Mouse (Mus musculus): ENCODE measurements around the gene Rab3il1. TPM values are rescaled to one million over a fixed set of nuclear protein-coding genes. Genes with fewer than 3 reads are reported as not detected.

Rab3il1 gene
- polyA plus RNA-seq, 1 experiment from 2014 or later = 26.3 TPM

- no peaks in the 10 kb centered on the region for H3K27me3 ChIP-seq (replicated peaks)
- no peak overlapping the region for H3K4me3 ChIP-seq
- no peaks in the 10 kb centered on the region for H3K9me3 ChIP-seq
- H3K36me3 ChIP-seq = no peaks in the 10 kb centered on the region
- H3K27ac ChIP-seq = no peak overlapping the region
- no peak overlapping the region for H3K4me2 ChIP-seq (replicated peaks)
- H3K9ac ChIP-seq = no peak overlapping the region
- no peaks in the 10 kb centered on the region for H3K4me1 ChIP-seq
- WGBS = 90% methylated on average over 4 of the region's 4 CpGs
- ATAC-seq (ENCODE audit: low FRiP score, low read depth) = no peak
These were observed 51.2 kb downstream of the Rab3il1 start for GRCm38 (mm10) chr19:10052698-10053097.

GRCm38 (mm10) chr19:10053692-10054260 is 52.3 kb downstream of the Rab3il1 start:
- no peak for ATAC-seq (ENCODE audit: low FRiP score, low read depth)
- Histone ChIP-seq H3K27ac (no peak overlapping the region), H3K4me1 (no peaks in the 10 kb centered on the region), H3K9ac (no peak overlapping the region), H3K9me3 (no peaks in the 10 kb centered on the region), H3K4me2 (replicated peaks) (no peak overlapping the region), H3K27me3 (replicated peaks) (no peaks in the 10 kb centered on the region), H3K36me3 (no peaks in the 10 kb centered on the region), H3K4me3 (no peak overlapping the region)
- WGBS = 93% methylated on average over 10 of the region's 10 CpGs

GRCm38 (mm10) chr19:10054361-10055075 is 53.0 kb downstream of the Rab3il1 start:
- 95% methylated on average over 6 of the region's 6 CpGs for WGBS
- H3K9ac ChIP-seq = no peak overlapping the region
- no peaks in the 10 kb centered on the region for H3K36me3 ChIP-seq
- no peak overlapping the region for H3K27ac ChIP-seq
- no peaks in the 10 kb centered on the region for H3K9me3 ChIP-seq
- H3K4me3 ChIP-seq = no peak overlapping the region
- no peaks in the 10 kb centered on the region for H3K4me1 ChIP-seq
- no peak for ATAC-seq (ENCODE audit: low FRiP score, low read depth)
- no peaks in the 10 kb centered on the region for H3K27me3 ChIP-seq (replicated peaks)
- H3K4me2 ChIP-seq (replicated peaks) = no peak overlapping the region

GRCm38 (mm10) chr19:10055261-10055660 is 53.8 kb downstream of the Rab3il1 start:
- H3K9me3 ChIP-seq = no peaks in the 10 kb centered on the region
- H3K9ac ChIP-seq = no peak overlapping the region
- H3K27me3 ChIP-seq (replicated peaks) = no peaks in the 10 kb centered on the region
- ATAC-seq (ENCODE audit: low FRiP score, low read depth) = no peak
- WGBS = 87% methylated on average over 3 of the region's 3 CpGs
- no peak overlapping the region for H3K4me3 ChIP-seq
- H3K4me1 ChIP-seq = no peaks in the 10 kb centered on the region
- H3K4me2 ChIP-seq (replicated peaks) = no peak overlapping the region
- no peak overlapping the region for H3K27ac ChIP-seq
- H3K36me3 ChIP-seq = no peaks in the 10 kb centered on the region

- Histone ChIP-seq H3K27ac (no peak overlapping the region), H3K9me3 (no peaks in the 10 kb centered on the region), H3K9ac (no peak overlapping the region), H3K4me1 (peaks cover 4% of the 10 kb centered on the region; the same call in 1 of the 2 replicates), H3K4me2 (replicated peaks) (no peak overlapping the region), H3K27me3 (replicated peaks) (no peaks in the 10 kb centered on the region), H3K36me3 (peaks cover 3% of the 10 kb centered on the region; the same call in 1 of the 2 replicates), H3K4me3 (no peak overlapping the region)
- ATAC-seq (ENCODE audit: low FRiP score, low read depth) = no peak
- 86% methylated on average over 22 of the region's 22 CpGs for WGBS
These were observed 54.6 kb downstream of the Rab3il1 start for GRCm38 (mm10) chr19:10055783-10056660.

- no peak for ATAC-seq (ENCODE audit: low FRiP score, low read depth)
- H3K4me2 ChIP-seq (replicated peaks) = no peak overlapping the region
- H3K4me3 ChIP-seq = no peak overlapping the region
- H3K27ac ChIP-seq = no peak overlapping the region
- H3K36me3 ChIP-seq = peaks cover 9% of the 10 kb centered on the region
- peaks cover 7% of the 10 kb centered on the region; the same call in 1 of the 2 replicates for H3K4me1 ChIP-seq
- no peaks in the 10 kb centered on the region for H3K9me3 ChIP-seq
- no peaks in the 10 kb centered on the region for H3K27me3 ChIP-seq (replicated peaks)
- 95% methylated on average over 3 of the region's 3 CpGs for WGBS
- no peak overlapping the region for H3K9ac ChIP-seq
These were observed 55.2 kb downstream of the Rab3il1 start for GRCm38 (mm10) chr19:10056686-10057085.

GRCm38 (mm10) chr19:10057486-10058351 is 56.2 kb downstream of the Rab3il1 start:
- Histone ChIP-seq H3K4me2 (replicated peaks) (no peak overlapping the region), H3K4me3 (no peak overlapping the region), H3K9me3 (no peaks in the 10 kb centered on the region), H3K27ac (no peak overlapping the region), H3K27me3 (replicated peaks) (no peaks in the 10 kb centered on the region), H3K4me1 (peaks cover 7% of the 10 kb centered on the region; the same call in 1 of the 2 replicates), H3K36me3 (peaks cover 19% of the 10 kb centered on the region), H3K9ac (no peak overlapping the region)
- WGBS = 74% methylated on average over 11 of the region's 11 CpGs
- no peak for ATAC-seq (ENCODE audit: low FRiP score, low read depth)

- no peak for ATAC-seq (ENCODE audit: low FRiP score, low read depth)
- H3K36me3 ChIP-seq = peaks cover 25% of the 10 kb centered on the region
- no peak overlapping the region for H3K27ac ChIP-seq
- H3K27me3 ChIP-seq (replicated peaks) = no peaks in the 10 kb centered on the region
- no peak overlapping the region for H3K4me3 ChIP-seq
- H3K9me3 ChIP-seq = no peaks in the 10 kb centered on the region
- H3K4me2 ChIP-seq (replicated peaks) = no peak overlapping the region
- 96% methylated on average over 1 of the region's 1 CpGs for WGBS
- H3K9ac ChIP-seq = no peak overlapping the region
- H3K4me1 ChIP-seq = peaks cover 7% of the 10 kb centered on the region; the same call in 1 of the 2 replicates
These were observed 56.9 kb downstream of the Rab3il1 start for GRCm38 (mm10) chr19:10058352-10058825.

- Histone ChIP-seq H3K9ac (no peak overlapping the region), H3K27ac (no peak overlapping the region), H3K4me3 (no peak overlapping the region), H3K27me3 (replicated peaks) (no peaks in the 10 kb centered on the region), H3K36me3 (peaks cover 31% of the 10 kb centered on the region), H3K4me2 (replicated peaks) (no peak overlapping the region), H3K9me3 (no peaks in the 10 kb centered on the region), H3K4me1 (peaks cover 7% of the 10 kb centered on the region; the same call in 1 of the 2 replicates)
- no peak for ATAC-seq (ENCODE audit: low FRiP score, low read depth)
- WGBS = 73% methylated on average over 9 of the region's 9 CpGs
These were observed 57.5 kb downstream of the Rab3il1 start for GRCm38 (mm10) chr19:10058876-10059427.

- Histone ChIP-seq H3K4me1 (peaks cover 7% of the 10 kb centered on the region; the same call in 1 of the 2 replicates), H3K9ac (no peak overlapping the region), H3K36me3 (peaks cover 40% of the 10 kb centered on the region), H3K27me3 (replicated peaks) (no peaks in the 10 kb centered on the region), H3K27ac (no peak overlapping the region), H3K4me2 (replicated peaks) (no peak overlapping the region), H3K4me3 (no peak overlapping the region), H3K9me3 (no peaks in the 10 kb centered on the region)
- ATAC-seq (ENCODE audit: low FRiP score, low read depth) = peak; percentile 45
- 60% methylated on average over 10 of the region's 10 CpGs for WGBS
These were observed 58.6 kb downstream of the Rab3il1 start for GRCm38 (mm10) chr19:10059911-10060567.

All from neural tube, embryonic 12.5 days (tissue).